Mouse (Mus musculus): Measurements from ENCODE around the gene Csrnp1. TPM values are rescaled to one million over a fixed set of nuclear protein-coding genes. Genes with fewer than 3 reads are reported as not detected.

Gene Csrnp1
- polyA plus RNA-seq, 1 experiment: not detected

DNA sequence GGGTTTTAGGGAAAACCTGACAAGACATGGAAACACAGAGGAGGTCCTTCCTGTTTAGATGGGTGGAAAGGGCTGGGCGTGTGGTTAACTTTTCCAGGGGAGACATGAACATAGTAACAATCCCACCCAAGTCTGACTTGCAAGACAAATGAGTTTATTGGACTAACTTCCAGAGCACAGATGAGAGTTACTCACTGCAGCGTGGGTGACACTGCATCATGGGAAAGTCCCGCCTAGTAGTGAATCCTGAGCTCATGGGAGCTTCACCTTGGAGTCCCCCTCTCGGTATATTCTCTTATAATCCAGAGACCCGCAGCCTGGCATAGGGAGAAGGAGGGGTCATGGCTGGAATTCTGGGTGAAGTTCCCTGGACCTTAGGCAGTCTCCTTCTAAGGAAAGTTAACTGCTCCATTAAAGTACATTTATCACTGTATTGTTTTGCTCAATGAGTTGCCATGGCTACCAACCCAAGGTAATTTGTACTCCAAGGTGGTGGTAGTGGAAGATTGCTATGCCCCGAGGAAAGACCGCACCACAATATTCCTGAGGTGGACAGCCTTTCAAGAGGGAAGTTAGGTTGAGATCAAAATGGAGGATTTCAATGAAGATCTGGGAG lies 24.9 kb upstream of the Csrnp1 start:
- 78% methylated on average over 7 of the region's 7 CpGs for WGBS
- Histone ChIP-seq H3K4me1 (ENCODE audit: control insufficient read depth, insufficient read depth, low read length) (peaks cover 8% of the 10 kb centered on the region), H3K27ac (ENCODE audit: insufficient read depth, low read depth, low read length) (no peak overlapping the region), H3K4me3 (ENCODE audit: insufficient read depth, low read depth, low read length) (no peak overlapping the region)
- TF ChIP-seq POLR2A (IDR thresholded peaks at IDR 0.05; ENCODE audit: insufficient read depth, low read depth, low read length): no peak
- no peak for TF ChIP-seq CTCF (IDR thresholded peaks at IDR 0.05; ENCODE audit: insufficient read depth, low read depth, low read length)

DNA sequence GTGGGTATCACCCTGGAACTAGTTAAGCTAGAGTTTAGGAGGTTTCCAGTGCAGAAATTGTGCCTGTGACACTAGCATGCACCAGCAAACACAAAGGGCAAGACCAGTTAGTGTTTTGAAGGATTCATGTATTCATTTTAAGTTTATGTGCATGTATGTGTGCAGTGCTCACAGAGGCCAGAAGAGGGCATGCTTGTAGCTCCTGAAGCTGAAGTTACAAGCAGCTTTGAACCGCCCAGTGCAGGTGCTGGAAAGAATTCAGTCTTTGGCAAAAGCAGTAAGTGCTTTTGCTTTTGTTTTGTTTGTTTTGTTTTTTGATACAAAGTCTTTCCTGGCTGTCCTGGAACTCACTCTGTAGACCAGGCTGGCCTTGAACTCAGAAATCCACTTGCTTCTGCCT lies 23.4 kb upstream of the Csrnp1 start:
- TF ChIP-seq POLR2A (IDR thresholded peaks at IDR 0.05; ENCODE audit: insufficient read depth, low read depth, low read length): no peak
- no peak for TF ChIP-seq CTCF (IDR thresholded peaks at IDR 0.05; ENCODE audit: insufficient read depth, low read depth, low read length)
- peaks cover 5% of the 10 kb centered on the region for H3K4me1 ChIP-seq (ENCODE audit: control insufficient read depth, insufficient read depth, low read length)
- WGBS: 93% methylated on average over 1 of the region's 1 CpGs
- H3K27ac ChIP-seq (ENCODE audit: insufficient read depth, low read depth, low read length): no peak overlapping the region
- H3K4me3 ChIP-seq (ENCODE audit: insufficient read depth, low read depth, low read length): no peak overlapping the region

DNA sequence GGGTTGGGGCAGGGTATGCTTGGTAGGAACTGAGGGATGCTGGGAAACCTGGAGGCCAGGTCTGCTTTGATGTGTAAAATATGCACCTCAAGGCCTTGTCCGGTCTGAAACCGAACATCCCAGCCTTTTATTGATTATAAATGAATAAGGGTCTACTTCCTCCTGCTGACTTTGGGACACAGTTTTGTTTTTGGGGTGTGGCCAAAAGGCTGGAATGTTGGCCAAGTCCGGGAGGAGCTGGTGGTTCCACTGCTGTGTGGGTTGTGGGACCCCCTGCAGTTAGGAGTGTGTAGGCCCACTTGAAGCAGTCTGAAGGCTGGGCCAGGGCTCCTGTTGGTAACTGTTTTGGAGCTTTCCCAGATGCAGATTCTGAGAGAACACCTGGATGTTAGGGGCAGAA lies 21.5 kb upstream of the Csrnp1 start:
- no peak overlapping the region for H3K4me3 ChIP-seq (ENCODE audit: insufficient read depth, low read depth, low read length)
- H3K27ac ChIP-seq (ENCODE audit: insufficient read depth, low read depth, low read length): no peak overlapping the region
- no peak for TF ChIP-seq POLR2A (IDR thresholded peaks at IDR 0.05; ENCODE audit: insufficient read depth, low read depth, low read length)
- TF ChIP-seq CTCF (IDR thresholded peaks at IDR 0.05; ENCODE audit: insufficient read depth, low read depth, low read length): no peak
- WGBS: 75% methylated on average over 3 of the region's 3 CpGs
- peaks cover 12% of the 10 kb centered on the region for H3K4me1 ChIP-seq (ENCODE audit: control insufficient read depth, insufficient read depth, low read length)

DNA sequence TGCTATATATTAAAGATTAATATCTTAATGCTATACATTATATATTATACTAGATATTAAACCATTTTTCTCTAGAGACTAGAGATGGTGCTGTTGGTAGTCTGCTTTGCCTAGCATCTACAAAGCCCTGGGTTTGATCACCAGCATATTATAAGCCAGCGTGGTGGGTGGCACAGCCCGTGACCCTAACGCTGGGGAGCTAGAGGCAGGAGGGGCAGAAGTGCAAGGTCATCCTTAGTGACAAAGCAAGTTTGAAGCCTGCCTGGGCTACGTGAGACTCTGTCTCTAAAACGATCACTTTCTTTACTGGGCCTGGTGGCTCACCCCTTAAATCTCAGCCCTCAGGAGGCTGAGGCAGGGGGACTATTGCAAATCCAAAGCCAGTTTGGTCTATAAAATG lies 18.4 kb upstream of the Csrnp1 start:
- TF ChIP-seq POLR2A (IDR thresholded peaks at IDR 0.05; ENCODE audit: insufficient read depth, low read depth, low read length) (no peak), CTCF (IDR thresholded peaks at IDR 0.05; ENCODE audit: insufficient read depth, low read depth, low read length) (no peak)
- Histone ChIP-seq H3K4me3 (ENCODE audit: insufficient read depth, low read depth, low read length) (no peak overlapping the region), H3K4me1 (ENCODE audit: control insufficient read depth, insufficient read depth, low read length) (peaks cover 9% of the 10 kb centered on the region), H3K27ac (ENCODE audit: insufficient read depth, low read depth, low read length) (no peak overlapping the region)
- 92% methylated on average over 5 of the region's 5 CpGs for WGBS

DNA sequence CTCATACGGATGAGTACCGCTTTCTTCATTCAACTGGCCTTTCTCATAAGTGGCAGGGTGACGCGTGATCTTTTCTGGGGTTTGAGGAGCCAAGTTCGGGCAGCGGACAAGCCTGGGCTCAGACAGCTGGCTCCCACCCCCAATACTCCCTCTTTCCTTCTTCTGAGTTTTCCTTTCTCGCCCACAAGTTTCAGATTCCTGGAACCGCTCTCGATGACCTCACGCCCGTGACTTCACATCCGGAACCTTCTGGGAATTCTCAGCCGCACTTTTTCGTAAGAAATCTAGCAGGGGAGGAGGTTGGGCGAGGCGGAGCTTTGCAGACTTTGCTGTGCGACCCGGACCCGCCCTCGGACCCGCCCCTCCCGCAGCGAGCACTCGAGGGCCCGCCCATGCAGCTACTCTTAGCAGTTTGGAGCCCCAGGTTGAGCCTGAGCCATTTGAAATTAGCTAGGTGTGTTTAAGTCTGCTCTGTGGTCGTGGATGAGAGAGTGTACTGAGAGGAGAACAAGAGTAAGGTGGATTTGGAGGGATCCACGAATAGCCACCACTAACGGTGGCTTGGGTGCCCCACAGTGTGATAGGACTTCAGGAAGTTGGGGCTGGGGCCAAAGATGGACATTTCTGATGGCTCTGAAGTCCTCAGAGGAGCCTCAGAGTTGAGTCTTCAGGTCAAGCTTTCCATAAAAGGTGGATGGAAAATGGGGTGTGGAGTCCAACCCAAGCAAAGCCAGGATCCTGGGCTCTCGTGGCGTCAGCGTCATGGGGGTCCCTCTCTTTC lies 17.7 kb upstream of the Csrnp1 start:
- no peak for TF ChIP-seq POLR2A (IDR thresholded peaks at IDR 0.05; ENCODE audit: insufficient read depth, low read depth, low read length)
- no peak for TF ChIP-seq CTCF (IDR thresholded peaks at IDR 0.05; ENCODE audit: insufficient read depth, low read depth, low read length)
- 10% methylated on average over 31 of the region's 31 CpGs for WGBS
- Histone ChIP-seq H3K4me1 (ENCODE audit: control insufficient read depth, insufficient read depth, low read length) (peaks cover 9% of the 10 kb centered on the region), H3K4me3 (ENCODE audit: insufficient read depth, low read depth, low read length) (peak overlapping the region; percentile 44), H3K27ac (ENCODE audit: insufficient read depth, low read depth, low read length) (no peak overlapping the region)

GRCm38 (mm10) chr9:120000761-120001160 lies 16.3 kb upstream of the Csrnp1 start:
- H3K4me3 ChIP-seq (ENCODE audit: insufficient read depth, low read depth, low read length): no peak overlapping the region
- peaks cover 9% of the 10 kb centered on the region for H3K4me1 ChIP-seq (ENCODE audit: control insufficient read depth, insufficient read depth, low read length)
- no peak overlapping the region for H3K27ac ChIP-seq (ENCODE audit: insufficient read depth, low read depth, low read length)
- TF ChIP-seq CTCF (IDR thresholded peaks at IDR 0.05; ENCODE audit: insufficient read depth, low read depth, low read length): no peak
- WGBS: 89% methylated on average over 5 of the region's 5 CpGs

DNA sequence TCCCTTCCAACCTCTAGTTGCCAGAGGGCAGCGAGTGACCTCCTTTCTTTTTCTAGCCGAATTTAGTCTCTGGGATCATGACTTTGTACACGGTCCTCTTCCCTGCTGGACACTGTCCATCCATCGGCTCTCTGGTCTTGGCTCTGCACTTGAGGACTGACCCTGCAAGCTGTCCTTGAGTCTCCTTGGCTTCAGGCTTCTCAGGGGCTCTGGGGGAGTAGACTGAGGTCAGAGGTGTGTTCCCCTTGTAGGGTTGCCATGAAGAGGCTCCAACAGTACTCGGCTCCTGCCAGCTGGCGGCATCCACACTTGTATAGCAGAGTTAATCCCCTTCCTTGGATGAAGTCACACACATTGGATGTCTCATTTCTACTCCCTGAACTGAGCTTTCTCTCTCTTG lies 15.2 kb upstream of the Csrnp1 start:
- TF ChIP-seq POLR2A (IDR thresholded peaks at IDR 0.05; ENCODE audit: insufficient read depth, low read depth, low read length) (no peak), CTCF (IDR thresholded peaks at IDR 0.05; ENCODE audit: insufficient read depth, low read depth, low read length) (no peak)
- 61% methylated on average over 6 of the region's 6 CpGs for WGBS
- H3K27ac ChIP-seq (ENCODE audit: insufficient read depth, low read depth, low read length): no peak overlapping the region
- no peak overlapping the region for H3K4me3 ChIP-seq (ENCODE audit: insufficient read depth, low read depth, low read length)
- H3K4me1 ChIP-seq (ENCODE audit: control insufficient read depth, insufficient read depth, low read length): peaks cover 9% of the 10 kb centered on the region

GRCm38 (mm10) chr9:119998776-119999175 lies 14.3 kb upstream of the Csrnp1 start:
- no peak for TF ChIP-seq POLR2A (IDR thresholded peaks at IDR 0.05; ENCODE audit: insufficient read depth, low read depth, low read length)
- TF ChIP-seq CTCF (IDR thresholded peaks at IDR 0.05; ENCODE audit: insufficient read depth, low read depth, low read length): no peak
- Histone ChIP-seq H3K27ac (ENCODE audit: insufficient read depth, low read depth, low read length) (no peak overlapping the region), H3K4me3 (ENCODE audit: insufficient read depth, low read depth, low read length) (no peak overlapping the region), H3K4me1 (ENCODE audit: control insufficient read depth, insufficient read depth, low read length) (peaks cover 9% of the 10 kb centered on the region)
- WGBS: 85% methylated on average over 1 of the region's 1 CpGs

GRCm38 (mm10) chr9:119996080-119996479 lies 11.6 kb upstream of the Csrnp1 start:
- 86% methylated on average over 4 of the region's 4 CpGs for WGBS
- Histone ChIP-seq H3K4me3 (ENCODE audit: insufficient read depth, low read depth, low read length) (no peak overlapping the region), H3K4me1 (ENCODE audit: control insufficient read depth, insufficient read depth, low read length) (no peaks in the 10 kb centered on the region), H3K27ac (ENCODE audit: insufficient read depth, low read depth, low read length) (no peak overlapping the region)
- TF ChIP-seq POLR2A (IDR thresholded peaks at IDR 0.05; ENCODE audit: insufficient read depth, low read depth, low read length) (no peak), CTCF (IDR thresholded peaks at IDR 0.05; ENCODE audit: insufficient read depth, low read depth, low read length) (no peak)
